Mouse (Mus musculus): ENCODE results near the gene Gm11549.

DNA sequence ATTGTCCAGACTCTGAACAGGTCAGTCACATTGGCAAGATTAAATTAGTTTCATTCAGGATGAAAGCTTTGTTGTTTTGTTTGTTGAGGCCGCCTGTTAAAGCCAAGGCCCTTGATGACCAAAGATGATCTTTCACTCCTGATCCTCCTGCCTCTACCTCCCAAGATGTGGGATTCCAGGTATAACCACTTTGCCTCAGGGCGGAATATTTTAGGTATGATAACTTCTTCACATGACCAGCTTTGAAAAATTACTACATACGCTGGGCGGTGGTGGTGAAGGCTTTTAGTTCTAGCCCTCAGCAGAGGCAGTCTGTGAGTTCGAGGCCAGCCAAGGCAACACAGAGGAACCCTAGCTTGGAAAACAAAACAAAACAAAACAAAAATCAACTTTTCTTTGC, 47.2 kb downstream of the Gm11549 start:
- TF ChIP-seq POLR2A (IDR thresholded peaks at IDR 0.05; ENCODE audit: control insufficient read depth, low read depth, low read length), result no peak
- TF ChIP-seq CTCF (IDR thresholded peaks at IDR 0.05; ENCODE audit: control insufficient read depth, insufficient read depth, insufficient replicate concordance, low read depth, low read length), result no peak
